Mouse (Mus musculus) effector memory CD4-positive, alpha-beta T cell, adult 5 months (primary cell): ENCODE data around the gene Angpt4. TPM values are rescaled to one million over a fixed set of nuclear protein-coding genes. Genes with fewer than 3 reads are reported as not detected.

ENCODE experiments used
- polyA plus RNA-seq: library from polyadenylated mRNA; unstranded; fragments of 100-300 nt; shearing (Covaris generic); gene quantifications from one replicate; pipeline ENCODE4 v1.2.1, GENCODE M21; 2017

The Angpt4 gene
- not detected for polyA plus RNA-seq

DNA sequence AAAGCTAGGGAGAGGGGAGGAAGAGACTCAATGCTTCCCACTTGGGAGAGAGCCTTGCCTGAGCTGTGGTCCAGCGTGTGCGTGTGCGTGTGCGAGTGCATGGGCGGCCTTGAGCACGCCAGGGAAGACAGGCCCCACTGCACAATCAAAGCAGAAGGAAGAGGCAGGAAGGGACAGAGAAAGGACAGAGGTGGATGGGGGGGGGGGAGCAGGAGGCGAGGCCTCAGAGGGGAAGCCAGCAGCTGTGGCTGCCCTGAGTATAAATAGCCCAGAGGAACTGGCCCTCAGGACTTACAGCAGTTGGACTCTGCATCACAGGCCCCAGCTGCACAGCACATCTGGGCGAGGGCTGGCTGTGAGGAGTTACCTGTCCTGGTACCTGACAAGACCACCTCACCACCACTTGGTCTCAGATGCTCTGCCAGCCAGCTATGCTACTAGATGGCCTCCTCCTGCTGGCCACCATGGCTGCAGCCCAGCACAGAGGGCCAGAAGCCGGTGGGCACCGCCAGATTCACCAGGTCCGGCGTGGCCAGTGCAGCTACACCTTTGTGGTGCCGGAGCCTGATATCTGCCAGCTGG is at the start of gene Angpt4:
TSS of gene Angpt4 (plus strand) at position 292 of the 582 bp plus-strand sequence.

DNA sequence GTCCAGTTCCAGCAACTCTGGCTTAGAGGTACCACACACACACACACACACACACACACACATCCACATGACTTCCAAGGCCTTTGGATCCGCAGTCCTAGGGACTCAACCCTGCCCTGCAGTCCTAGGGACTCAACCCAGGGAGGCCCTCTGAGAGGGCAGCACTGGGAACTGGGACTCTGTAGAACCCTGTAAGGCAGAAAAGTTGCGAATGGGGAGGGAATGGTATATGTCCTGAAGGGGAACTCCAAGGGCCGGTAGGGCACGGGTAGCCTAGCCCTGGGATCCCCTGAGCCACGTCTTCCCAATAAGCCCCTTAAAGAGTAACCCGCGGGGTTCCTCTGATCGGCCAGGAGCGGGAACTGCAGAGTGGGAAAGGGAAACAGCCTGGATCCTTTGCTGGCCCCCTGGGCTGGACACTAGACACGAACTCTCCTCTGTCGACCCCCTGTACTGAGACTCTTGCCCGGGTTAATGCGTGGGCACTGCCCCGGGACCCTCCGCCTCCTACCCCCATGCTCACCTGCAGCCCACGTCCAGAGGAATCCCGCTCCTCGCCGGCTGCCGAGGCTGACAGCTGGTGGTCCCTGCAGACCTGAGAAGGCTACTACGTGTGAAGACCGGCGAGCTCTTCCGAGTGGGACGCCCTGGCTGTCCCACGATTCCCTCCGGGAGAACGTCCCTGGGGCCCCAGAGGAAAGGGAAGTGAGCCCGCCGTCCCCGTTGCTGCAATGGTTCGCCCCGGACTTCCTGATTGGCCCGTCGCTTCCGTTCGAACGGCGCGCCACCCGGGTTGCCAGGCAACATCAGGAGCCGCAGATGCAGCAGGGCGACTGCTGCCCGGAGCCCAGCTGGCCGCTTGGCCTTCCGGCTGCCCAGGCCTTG is 68.7 kb downstream of the Angpt4 start, which contains the start of gene Fam110a:
TSS of gene Fam110a (minus strand) at position 750 of the 885 bp plus-strand sequence.

Other genes with a start within 250 kb of the Angpt4 start
- gene Rad21l, start 242.7 kb upstream of the Angpt4 start, polyA plus RNA-seq, result not detected
- not detected for gene Tmem74b, start 209.2 kb upstream of the Angpt4 start, polyA plus RNA-seq
- 50.7 TPM for gene Psmf1, start 167.0 kb upstream of the Angpt4 start, polyA plus RNA-seq
- gene Rspo4, start 68.3 kb upstream of the Angpt4 start, polyA plus RNA-seq, result not detected
- gene Fam110a, start 69.0 kb downstream of the Angpt4 start, polyA plus RNA-seq, result 89.0 TPM
- gene Slc52a3, start 85.3 kb downstream of the Angpt4 start, polyA plus RNA-seq, result 5.2 TPM
- not detected for gene Scrt2, start 170.3 kb downstream of the Angpt4 start, polyA plus RNA-seq
- gene Srxn1, start 194.3 kb downstream of the Angpt4 start, polyA plus RNA-seq, result 5.1 TPM
- gene Tcf15, start 232.4 kb downstream of the Angpt4 start, polyA plus RNA-seq, result not detected